Mouse (Mus musculus): ENCODE measurements around the gene Olfr1246.
"Not testable (repeated sequence)": the region's sequence is repeated elsewhere in the genome, so short reads cannot be mapped to it uniquely, and the experiment has no call there.

DNA sequence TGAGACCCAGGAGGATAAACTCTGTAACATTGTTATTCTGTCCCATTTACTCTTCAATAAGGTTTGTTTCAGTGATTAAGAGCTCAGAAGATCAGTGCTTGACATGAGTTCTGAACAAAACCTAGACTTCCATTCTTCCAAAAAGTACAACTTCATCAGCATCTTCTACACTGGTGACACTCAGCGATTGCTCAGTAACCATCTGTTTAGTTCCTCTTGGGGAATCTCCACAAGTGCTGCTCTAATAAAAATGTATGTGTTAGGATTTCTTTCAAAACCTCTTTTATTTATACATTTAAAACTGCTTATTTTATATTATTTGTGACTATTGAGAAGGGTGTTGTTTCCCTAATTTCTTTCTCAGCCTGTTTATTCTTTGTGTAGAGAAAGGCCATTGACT is 25.2 kb upstream of the Olfr1246 start, which contains the start of gene Olfr1248:
- TF ChIP-seq CTCF, EP300 (IDR thresholded peaks at IDR 0.05; ENCODE audit: low read depth): not testable (repeated sequence)
